Mouse (Mus musculus) embryonic facial prominence, embryonic 14.5 days (tissue): ENCODE results near the gene Rab37. TPM values are rescaled to one million over a fixed set of nuclear protein-coding genes. Genes with fewer than 3 reads are reported as not detected.

ENCODE experiments used
- ATAC-seq: fragments of 200-750 bp; cut with Nextera tagmentation; 2 replicates; pipeline ENCODE4 v1.8.0; 2017; ENCODE audit warnings: low read depth, moderate number of reproducible peaks, moderate TSS enrichment
- DNase-seq: peaks from one replicate; pipeline ENCODE4 v3.0.0-alpha.2; 2015; ENCODE audit warnings: low spot score
- H3K27ac ChIP-seq: fragments of 300-500 bp; sonication (generic); replicated peaks from 2 replicates; pipeline ENCODE4 v1.5.1; 2014; ENCODE audit warnings: low read depth, mild to moderate bottlenecking, low read length, moderate library complexity
- H3K27me3 ChIP-seq: fragments of 300-500 bp; sonication (generic); replicated peaks from 2 replicates; pipeline ENCODE4 v1.6.1; 2014; ENCODE audit warnings: low read length; ENCODE audit not compliant: control insufficient read depth, insufficient read depth
- H3K36me3 ChIP-seq: fragments of 300-500 bp; sonication (generic); 2 replicates; pipeline ENCODE4 v1.6.1; 2014; ENCODE audit warnings: low read length, mixed read lengths; ENCODE audit not compliant: control insufficient read depth, insufficient read depth
- H3K4me1 ChIP-seq: fragments of 300-500 bp; sonication (generic); 2 replicates; pipeline ENCODE4 v1.6.1; 2014; ENCODE audit warnings: antibody characterized with exemption, low read length; ENCODE audit not compliant: control insufficient read depth, insufficient read depth
- H3K4me2 ChIP-seq: fragments of 300-500 bp; sonication (generic); 2 replicates; pipeline ENCODE4 v1.6.1; 2014; ENCODE audit warnings: low read depth, mild to moderate bottlenecking, low read length, moderate library complexity, mixed read lengths
- H3K4me3 ChIP-seq: fragments of 300-500 bp; sonication (generic); 2 replicates; pipeline ENCODE4 v1.5.1; 2014; ENCODE audit warnings: low read depth, mild to moderate bottlenecking, low read length
- H3K9ac ChIP-seq: fragments of 300-500 bp; sonication (generic); 2 replicates; pipeline ENCODE4 v1.6.1; 2014; ENCODE audit warnings: low read depth, mild to moderate bottlenecking, low read length, moderate library complexity, mixed read lengths
- H3K9me3 ChIP-seq: fragments of 300-500 bp; sonication (generic); 2 replicates; pipeline ENCODE4 v1.6.1; 2016; ENCODE audit warnings: low read length; ENCODE audit not compliant: control insufficient read depth
- WGBS: fragments of 180-500 bp; shearing (Covaris S2); extraction: QIAGEN DNeasy Blood & Tissue Kit; methylation state at CpG from one replicate; pipeline ENCODE4 v1.1.7; 2014; 5-methylcytosine and 5-hydroxymethylcytosine counted together
- polyA plus RNA-seq: library from polyadenylated mRNA; unstranded; fragments of >200 nt; fragmentation: Nextera tagmentation; extraction: Ambion mirVana; gene quantifications from 2 replicates; pipeline ENCODE4 v1.2.1, GENCODE M21; 2014

Rab37 gene
- polyA plus RNA-seq, 1 experiment from 2014 or later = 1.6 TPM

DNA sequence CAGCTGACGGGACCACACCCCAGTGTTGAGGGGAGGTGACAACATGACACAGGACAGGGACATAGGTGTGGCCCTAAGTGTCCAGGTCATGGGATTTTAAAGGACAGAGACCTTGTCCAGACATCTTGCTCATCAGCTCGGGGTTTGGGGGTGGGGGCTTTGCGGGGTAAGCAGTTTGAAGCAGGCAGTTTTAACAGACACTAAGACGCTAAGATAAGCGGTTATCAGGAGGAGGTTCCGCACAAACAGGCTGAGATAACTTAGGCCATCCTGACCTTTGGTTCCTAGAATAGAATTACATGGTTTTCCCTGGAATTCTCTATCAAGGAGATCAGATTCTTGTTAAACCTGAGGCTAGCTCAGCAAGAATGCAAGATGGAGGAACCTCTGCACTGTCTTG is 103.5 kb downstream of the Rab37 start:
- Histone ChIP-seq H3K9me3 (no peaks in the 10 kb centered on the region), H3K36me3 (peaks cover 8% of the 10 kb centered on the region; the same call in 1 of the 2 replicates), H3K4me3 (no peak overlapping the region), H3K9ac (no peak overlapping the region), H3K27me3 (no peaks in the 10 kb centered on the region), H3K27ac (no peak overlapping the region), H3K4me1 (no peaks in the 10 kb centered on the region), H3K4me2 (no peak overlapping the region)
- WGBS = 83% methylated on average over 6 of the region's 6 CpGs
- no peak for ATAC-seq
- DNase-seq = no peak

DNA sequence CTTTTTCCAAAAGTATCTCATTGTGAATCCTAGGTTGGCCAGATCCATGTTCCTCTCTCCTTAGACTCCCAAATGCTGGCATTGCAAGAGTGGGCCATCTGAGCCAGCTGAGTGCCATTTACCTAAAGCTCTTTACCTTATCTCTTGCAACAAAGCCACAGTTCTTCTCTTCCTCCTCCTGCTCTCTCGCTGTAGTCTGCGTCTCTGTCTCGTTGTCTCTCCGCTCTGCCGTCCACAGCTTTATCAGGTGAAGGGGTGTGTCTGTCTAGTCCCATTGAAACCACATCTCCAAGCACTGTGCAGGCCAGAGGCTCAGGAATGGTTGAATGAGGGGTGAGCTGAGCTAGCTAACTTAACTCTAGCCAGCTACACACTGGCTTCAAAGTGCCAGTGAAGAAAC is 104.7 kb downstream of the Rab37 start:
- no peak overlapping the region for H3K27ac ChIP-seq
- no peak overlapping the region for H3K4me2 ChIP-seq
- ATAC-seq (no peak), DNase-seq (no peak)
- peaks cover 10% of the 10 kb centered on the region; the same call in 1 of the 2 replicates for H3K36me3 ChIP-seq
- H3K4me3 ChIP-seq = no peak overlapping the region
- H3K4me1 ChIP-seq = no peaks in the 10 kb centered on the region
- WGBS = 85% methylated on average over 5 of the region's 5 CpGs
- H3K9ac ChIP-seq = no peak overlapping the region
- no peaks in the 10 kb centered on the region for H3K9me3 ChIP-seq
- H3K27me3 ChIP-seq = no peaks in the 10 kb centered on the region

DNA sequence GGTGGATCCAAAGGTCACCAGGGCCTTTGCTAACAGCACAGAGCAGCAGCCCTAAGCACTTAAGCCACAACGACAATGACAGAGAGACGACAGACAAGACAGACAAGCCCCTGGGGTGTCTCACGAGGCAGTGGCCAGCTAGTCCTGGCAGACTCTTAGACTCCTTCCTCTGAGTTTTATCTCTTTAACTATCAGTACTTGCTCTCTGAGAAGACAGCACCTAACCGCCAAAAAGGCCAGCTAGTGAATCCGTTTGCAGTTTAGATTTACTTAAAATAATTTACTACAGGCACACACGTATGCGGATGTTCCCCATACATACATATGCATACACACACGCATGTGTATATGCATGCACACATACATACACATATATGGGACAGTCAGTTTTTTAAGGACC is 106.3 kb downstream of the Rab37 start:
- Histone ChIP-seq H3K9me3 (no peaks in the 10 kb centered on the region), H3K4me3 (no peak overlapping the region), H3K4me2 (no peak overlapping the region), H3K27ac (no peak overlapping the region), H3K27me3 (no peaks in the 10 kb centered on the region), H3K4me1 (no peaks in the 10 kb centered on the region), H3K9ac (no peak overlapping the region), H3K36me3 (peaks cover 14% of the 10 kb centered on the region; the same call in 1 of the 2 replicates)
- no peak for DNase-seq
- 72% methylated on average over 8 of the region's 8 CpGs for WGBS
- ATAC-seq = no peak

DNA sequence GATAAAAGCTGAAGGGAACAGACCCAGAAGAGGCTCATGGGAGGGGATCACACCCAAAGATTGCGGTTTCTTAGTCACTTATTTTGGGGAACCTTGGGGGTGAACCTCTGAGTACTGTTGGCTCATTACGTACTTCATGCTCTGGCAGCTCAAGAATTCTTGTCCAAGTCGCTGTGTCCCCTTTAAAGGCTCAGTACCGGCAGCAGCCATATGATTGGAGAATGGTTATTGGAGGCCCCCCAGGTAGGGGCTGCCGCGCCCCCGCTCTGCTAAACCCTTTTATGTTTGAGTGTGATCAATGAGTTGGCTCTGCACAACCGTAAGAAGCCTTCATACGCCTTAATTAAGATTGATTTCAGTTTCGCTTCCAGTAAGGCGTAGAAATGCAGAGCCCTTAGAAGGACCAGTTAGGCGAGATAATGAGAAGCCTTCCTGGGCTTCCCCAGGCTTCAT is 107.7 kb downstream of the Rab37 start:
- DNase-seq (no peak), ATAC-seq (no peak)
- Histone ChIP-seq H3K4me2 (no peak overlapping the region), H3K27me3 (no peaks in the 10 kb centered on the region), H3K9me3 (no peaks in the 10 kb centered on the region), H3K4me3 (no peak overlapping the region), H3K9ac (no peak overlapping the region), H3K27ac (no peak overlapping the region), H3K4me1 (no peaks in the 10 kb centered on the region), H3K36me3 (peaks cover 14% of the 10 kb centered on the region; the same call in 1 of the 2 replicates)
- WGBS = 65% methylated on average over 12 of the region's 12 CpGs

DNA sequence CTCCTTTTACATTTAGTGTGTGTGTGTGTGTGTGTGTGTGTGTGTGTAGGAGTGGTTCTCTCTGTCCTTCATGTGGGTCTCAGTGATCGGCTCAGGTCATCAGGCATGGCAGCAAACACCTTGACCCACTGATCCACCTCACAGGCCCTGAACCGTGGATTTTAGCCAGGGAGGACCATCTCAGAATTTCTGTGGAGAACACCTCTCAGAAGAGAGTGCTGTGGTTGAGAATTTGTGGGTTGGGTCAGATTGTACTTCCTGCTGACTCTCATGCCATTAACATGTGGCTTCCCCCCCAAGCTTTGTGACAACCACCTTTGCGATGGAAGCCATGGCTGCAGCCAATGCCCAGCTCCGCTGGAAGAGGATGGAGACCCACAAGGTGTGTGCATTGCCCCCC is 109.3 kb downstream of the Rab37 start:
- no peaks in the 10 kb centered on the region for H3K27me3 ChIP-seq
- ATAC-seq = no peak
- peaks cover 24% of the 10 kb centered on the region; the same call in 1 of the 2 replicates for H3K36me3 ChIP-seq
- no peak overlapping the region for H3K27ac ChIP-seq
- H3K4me2 ChIP-seq = no peak overlapping the region
- 78% methylated on average over 3 of the region's 4 CpGs for WGBS
- no peak for DNase-seq
- H3K4me3 ChIP-seq = no peak overlapping the region
- H3K9ac ChIP-seq = no peak overlapping the region
- H3K4me1 ChIP-seq = no peaks in the 10 kb centered on the region
- H3K9me3 ChIP-seq = no peaks in the 10 kb centered on the region

DNA sequence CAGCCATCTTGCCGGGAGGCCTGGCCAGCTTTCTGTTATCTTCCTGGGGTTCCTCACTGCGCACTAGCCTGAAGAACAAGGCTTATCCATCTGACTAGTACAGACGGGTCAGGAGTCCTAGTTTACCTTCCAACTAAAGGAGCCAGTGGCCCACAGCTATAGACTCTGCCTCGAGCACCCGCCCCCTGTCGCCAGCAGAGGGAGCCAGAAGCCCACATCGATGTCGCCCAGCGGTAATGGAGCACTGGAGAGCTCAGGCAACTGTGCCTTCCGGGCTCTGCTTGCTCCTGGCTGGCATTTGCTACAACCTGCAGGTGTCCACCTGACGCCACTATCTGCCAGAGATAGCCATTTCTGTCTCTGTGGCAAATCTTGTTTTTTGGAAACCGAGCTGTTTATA is 111.1 kb downstream of the Rab37 start:
- DNase-seq (peak; percentile 81), ATAC-seq (peak; percentile 89)
- H3K27me3 ChIP-seq = no peaks in the 10 kb centered on the region
- no peaks in the 10 kb centered on the region for H3K9me3 ChIP-seq
- peaks cover 36% of the 10 kb centered on the region; the same call in 1 of the 2 replicates for H3K36me3 ChIP-seq
- H3K4me3 ChIP-seq = no peak overlapping the region
- H3K9ac ChIP-seq = no peak overlapping the region
- no peak overlapping the region for H3K4me2 ChIP-seq
- 18% methylated on average over 12 of the region's 12 CpGs for WGBS
- H3K27ac ChIP-seq = no peak overlapping the region
- no peaks in the 10 kb centered on the region for H3K4me1 ChIP-seq

DNA sequence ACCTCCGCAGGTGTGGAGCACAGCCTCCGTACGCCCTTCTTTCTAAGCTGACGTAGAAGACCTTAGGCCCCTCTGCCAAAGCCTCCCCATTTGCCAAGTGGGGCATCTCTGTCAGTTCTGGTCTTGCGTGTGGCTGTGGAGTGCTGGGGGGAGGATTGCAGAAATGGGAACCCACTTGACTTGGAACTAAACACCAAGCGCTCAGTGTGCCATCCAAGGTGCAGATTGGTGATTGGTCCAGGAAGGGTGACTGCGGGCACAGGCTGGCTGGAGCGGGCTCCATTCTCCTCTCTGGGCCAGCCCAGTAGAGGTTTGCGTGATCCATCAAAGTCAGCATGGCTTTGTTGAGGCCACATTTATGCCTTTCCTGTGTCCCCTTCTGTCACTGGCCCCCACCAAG is 111.5 kb downstream of the Rab37 start:
- H3K36me3 ChIP-seq = peaks cover 36% of the 10 kb centered on the region; the same call in 1 of the 2 replicates
- H3K4me2 ChIP-seq = no peak overlapping the region
- H3K4me1 ChIP-seq = no peaks in the 10 kb centered on the region
- H3K9ac ChIP-seq = no peak overlapping the region
- H3K27me3 ChIP-seq = no peaks in the 10 kb centered on the region
- no peaks in the 10 kb centered on the region for H3K9me3 ChIP-seq
- H3K27ac ChIP-seq = no peak overlapping the region
- DNase-seq = no peak
- 91% methylated on average over 9 of the region's 9 CpGs for WGBS
- H3K4me3 ChIP-seq = no peak overlapping the region
- no peak for ATAC-seq

DNA sequence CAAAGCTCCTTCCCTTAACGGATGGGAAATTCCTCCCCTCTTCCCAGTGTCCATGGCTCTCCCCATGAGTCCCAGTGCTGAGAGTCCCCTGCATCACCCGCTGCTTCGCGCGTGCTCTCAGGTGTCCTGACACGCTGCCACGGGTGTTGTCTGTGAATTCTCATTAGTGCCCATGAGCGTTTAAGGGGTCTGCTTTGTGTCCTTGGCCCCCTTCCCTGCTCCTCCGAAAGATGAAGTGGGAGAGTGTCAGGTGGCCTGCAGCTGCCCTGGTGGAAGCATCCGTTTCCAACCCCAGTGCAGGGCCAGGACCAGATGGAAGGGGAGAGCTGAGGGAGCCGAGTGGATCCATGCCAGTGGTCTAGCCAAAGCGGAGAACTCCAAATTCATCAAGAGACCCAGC is 116.9 kb downstream of the Rab37 start:
- Histone ChIP-seq H3K9ac (no peak overlapping the region), H3K27me3 (no peaks in the 10 kb centered on the region), H3K36me3 (peaks cover 38% of the 10 kb centered on the region; the same call in 1 of the 2 replicates), H3K4me2 (no peak overlapping the region), H3K9me3 (no peaks in the 10 kb centered on the region), H3K4me1 (no peaks in the 10 kb centered on the region; the same call in 1 of the 2 replicates), H3K27ac (no peak overlapping the region), H3K4me3 (no peak overlapping the region)
- no peak for DNase-seq
- WGBS = 77% methylated on average over 12 of the region's 12 CpGs
- ATAC-seq = no peak
